Mouse (Mus musculus) hematopoietic stem cell, adult 5-6 weeks (primary cell): ENCODE data around the gene Rnf215. TPM values are rescaled to one million over a fixed set of nuclear protein-coding genes. Genes with fewer than 3 reads are reported as not detected.

ENCODE experiments used
- ATAC-seq, 2 experiments: fragments of 125-278 bp in 1 of 2; replicated peaks in 1 of 2; 2 replicates each; pipeline ENCODE4 v1.8.0; 2016 to 2017; ENCODE audit warnings: inconsistent platforms in 2 of 2, mild to moderate bottlenecking in 2 of 2, moderate number of reproducible peaks in 2 of 2, low read depth in 1 of 2, moderate TSS enrichment in 1 of 2; ENCODE audit not compliant: low FRiP score in 2 of 2, poor library complexity in 2 of 2, severe bottlenecking in 2 of 2, insufficient read depth in 1 of 2, low TSS enrichment in 1 of 2
- total RNA-seq: library from RNA; stranded (forward); fragments of 172-1452, 232-1000 nt; gene quantifications from 2 replicates; pipeline ENCODE4 v1.2.3, GENCODE M21; 2017

Gene Rnf215
- 13.8 and 28.8 TPM in 2 replicates for total RNA-seq

DNA sequence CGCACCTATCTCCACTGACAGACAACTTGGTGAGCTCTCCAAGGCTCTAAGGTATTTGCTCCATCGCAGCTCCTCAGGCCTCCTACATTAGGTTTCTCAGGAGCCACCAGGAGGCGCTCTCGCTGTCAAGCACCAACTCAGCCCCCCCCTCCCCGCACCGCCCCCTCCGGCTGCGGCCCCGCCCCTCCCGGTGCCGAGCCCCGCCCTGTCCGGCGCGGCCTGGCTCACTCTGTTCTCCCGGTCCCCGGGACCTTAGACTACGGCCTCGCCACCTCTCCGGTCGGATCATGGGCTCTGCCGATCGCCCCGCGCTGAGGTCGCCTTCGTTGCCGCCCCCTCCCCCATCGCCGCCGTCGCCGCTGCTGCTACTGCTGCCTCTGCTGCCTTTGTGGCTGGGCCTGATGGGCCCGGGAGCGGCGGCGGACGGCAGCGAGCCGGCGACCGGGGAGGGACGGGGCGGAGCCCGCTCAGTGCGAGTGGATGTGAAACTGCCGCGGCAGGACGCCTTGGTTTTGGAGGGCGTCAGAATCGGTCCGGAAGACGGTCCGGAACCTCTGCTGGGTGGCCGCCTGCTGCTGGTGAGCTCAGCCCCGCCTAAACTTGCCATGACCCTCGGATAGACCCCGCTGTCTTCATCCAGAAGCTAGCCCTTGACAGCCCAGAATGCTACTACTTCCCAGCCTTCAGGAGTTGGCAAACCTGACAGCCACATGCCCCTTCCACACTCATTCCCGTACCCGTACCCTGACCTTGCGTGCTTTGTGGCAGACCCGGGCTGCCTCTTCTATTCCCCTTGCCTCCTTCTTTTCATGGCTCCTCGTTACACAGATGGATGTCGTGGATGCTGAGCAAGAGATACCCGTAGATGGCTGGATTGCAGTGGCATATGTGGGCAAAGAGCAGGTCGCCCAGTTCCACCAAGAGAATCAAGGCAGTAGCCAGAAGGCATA lies at the start of gene Rnf215:
Rnf215 (plus strand) TSS at position 217 of the 950 bp plus-strand sequence.
- peak; percentile 59 to 74 for ATAC-seq

DNA sequence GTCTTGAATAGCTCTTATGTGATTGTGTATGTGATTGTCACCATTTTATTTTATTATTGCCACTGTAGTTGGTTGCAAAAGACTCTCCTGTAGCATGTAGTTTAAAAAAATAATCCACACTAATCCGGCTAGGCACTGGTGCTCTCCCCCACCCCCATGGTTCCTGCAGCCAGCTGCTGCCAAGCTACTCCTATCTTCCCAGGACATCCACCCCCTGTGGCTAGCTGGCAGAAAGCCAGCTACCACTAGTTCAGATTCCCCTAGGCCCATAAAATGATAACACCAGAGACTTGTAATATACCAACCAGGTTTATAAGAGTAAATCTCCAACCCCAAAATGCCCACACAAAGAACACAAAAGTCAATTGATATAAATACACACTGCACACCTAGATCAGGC lies 48.8 kb upstream of the Rnf215 start:
- no peak for ATAC-seq

DNA sequence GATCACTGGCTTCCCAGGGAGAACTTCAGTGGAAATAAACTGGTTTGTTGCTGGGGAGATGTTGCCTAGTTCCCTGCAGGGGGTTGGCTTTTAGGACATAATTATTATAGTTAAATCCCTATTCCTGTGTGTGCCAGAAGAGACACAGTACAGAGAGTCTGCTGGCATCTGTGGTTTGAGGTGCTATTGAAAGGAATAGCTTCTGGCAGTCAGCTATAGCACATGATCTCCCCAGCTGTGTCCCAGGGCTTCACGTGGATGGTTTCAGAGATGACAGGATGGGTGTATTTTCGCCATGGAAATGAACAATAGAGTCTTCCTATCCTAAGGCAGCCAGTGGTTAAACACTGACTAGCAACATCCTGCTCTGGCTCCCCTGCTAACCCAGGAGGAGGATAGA lies 47.7 kb upstream of the Rnf215 start:
- no peak for ATAC-seq

- no peak for ATAC-seq
Measured at GRCm38 (mm10) chr11:4093459-4094377, 41.3 kb upstream of the Rnf215 start.

GRCm38 (mm10) chr11:4094378-4095170 lies 40.4 kb upstream of the Rnf215 start:
- ATAC-seq: peak in 1 of 2 experiments; percentile 40; a peak in 2 of 4 replicates

DNA sequence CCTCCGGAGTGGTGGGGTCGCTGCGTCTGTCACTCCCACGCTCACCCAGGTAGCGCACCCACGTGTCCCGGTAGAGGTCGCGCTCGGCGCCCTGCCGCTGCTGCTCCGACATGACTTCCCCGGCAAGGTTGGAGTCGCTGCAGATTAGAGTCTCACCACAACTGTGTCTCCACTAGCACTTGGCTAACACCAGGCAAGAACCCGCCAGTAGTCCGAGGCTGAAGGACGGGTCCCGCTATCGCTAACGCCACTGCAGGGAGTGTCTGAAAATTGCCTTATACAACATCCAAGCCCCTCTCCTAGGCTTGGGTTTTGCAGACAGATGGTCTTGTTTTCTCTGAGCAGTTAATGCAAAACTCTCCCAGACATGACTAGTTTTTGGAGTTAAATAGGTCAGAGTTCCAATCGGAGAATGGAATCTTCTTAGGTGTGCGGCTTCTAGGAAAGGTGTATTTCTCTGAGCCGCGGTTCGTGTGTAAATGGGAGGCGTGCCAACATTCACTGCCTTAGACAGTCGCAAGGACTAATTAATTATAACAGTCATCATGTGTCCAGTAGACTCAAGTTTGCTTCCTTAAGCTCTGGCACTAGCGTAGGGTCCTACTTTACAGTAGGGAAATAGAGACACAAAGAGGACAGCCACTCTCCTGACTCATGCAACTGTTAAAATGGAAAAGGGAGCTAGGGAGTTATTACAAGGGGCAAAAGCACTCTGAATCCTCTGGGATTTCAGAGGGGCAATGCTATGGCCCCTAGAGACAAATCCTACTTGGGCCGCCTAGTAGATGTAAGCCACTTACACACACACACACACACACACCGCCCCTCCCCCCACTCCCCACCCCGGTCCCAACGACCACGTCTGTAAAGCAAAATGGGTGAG lies 39.6 kb upstream of the Rnf215 start, which contains the start of gene Mtfp1:
Mtfp1 (minus strand) TSS at position 275 of the 883 bp plus-strand sequence.
- peak in 1 of 2 experiments; percentile 14; a peak in 1 of 4 replicates for ATAC-seq

GRCm38 (mm10) chr11:4096054-4096984 lies 38.7 kb upstream of the Rnf215 start:
- ATAC-seq: peak; percentile 82 to 96

- ATAC-seq: no peak
Measured at GRCm38 (mm10) chr11:4097091-4097621, 37.8 kb upstream of the Rnf215 start.

DNA sequence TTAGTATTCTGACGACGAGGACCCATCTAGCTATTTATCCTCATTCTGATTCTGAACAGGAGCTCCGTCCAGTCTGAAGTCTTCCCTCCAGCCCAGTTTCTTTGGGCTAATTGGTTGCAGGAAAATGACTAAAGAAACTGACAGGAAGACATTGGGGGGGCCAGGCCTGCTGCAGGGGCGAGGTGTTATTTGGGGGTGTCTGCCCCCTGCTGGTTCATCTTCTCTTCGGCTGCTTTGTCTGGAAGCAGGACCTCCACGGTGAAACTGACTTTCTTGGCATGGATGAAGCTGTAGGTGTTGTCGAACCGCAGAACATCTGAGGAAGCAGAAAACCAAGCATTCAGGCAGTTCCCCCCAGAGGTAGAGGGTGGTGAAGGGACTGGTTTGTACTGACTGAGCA lies 36.9 kb upstream of the Rnf215 start:
- no peak for ATAC-seq

- ATAC-seq: no peak
Measured at GRCm38 (mm10) chr11:4098816-4099215, 36.2 kb upstream of the Rnf215 start.

DNA sequence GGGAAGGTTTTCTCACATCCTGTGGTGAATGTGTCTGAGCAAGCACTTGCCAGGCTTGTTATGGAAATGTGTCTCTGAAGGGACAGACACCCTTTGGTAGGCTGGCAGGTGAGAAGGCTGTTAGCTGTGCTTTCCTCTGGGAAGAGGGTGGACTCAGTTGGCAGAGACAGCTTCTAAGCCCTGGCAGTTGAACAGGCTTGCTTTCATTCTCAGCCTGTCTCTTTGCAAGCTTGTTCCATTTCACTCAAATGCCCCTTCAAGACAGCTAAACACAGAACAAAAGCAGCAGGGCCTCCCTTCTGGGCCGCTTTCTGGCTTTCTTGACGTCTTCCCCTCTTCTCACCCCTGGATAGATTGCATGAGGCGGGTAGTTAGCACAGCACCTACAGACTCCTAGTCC lies 35.6 kb upstream of the Rnf215 start:
- no peak for ATAC-seq

GRCm38 (mm10) chr11:4101851-4102250 lies 33.2 kb upstream of the Rnf215 start:
- ATAC-seq: 0 out of 4 replicates have a peak, but pooled peaks of 1 of the 2 experiments have one; percentile 7

- ATAC-seq: no peak
Measured at GRCm38 (mm10) chr11:4103522-4103921, 31.5 kb upstream of the Rnf215 start.

- ATAC-seq: no peak
Measured at GRCm38 (mm10) chr11:4104989-4105388, 30.0 kb upstream of the Rnf215 start.

DNA sequence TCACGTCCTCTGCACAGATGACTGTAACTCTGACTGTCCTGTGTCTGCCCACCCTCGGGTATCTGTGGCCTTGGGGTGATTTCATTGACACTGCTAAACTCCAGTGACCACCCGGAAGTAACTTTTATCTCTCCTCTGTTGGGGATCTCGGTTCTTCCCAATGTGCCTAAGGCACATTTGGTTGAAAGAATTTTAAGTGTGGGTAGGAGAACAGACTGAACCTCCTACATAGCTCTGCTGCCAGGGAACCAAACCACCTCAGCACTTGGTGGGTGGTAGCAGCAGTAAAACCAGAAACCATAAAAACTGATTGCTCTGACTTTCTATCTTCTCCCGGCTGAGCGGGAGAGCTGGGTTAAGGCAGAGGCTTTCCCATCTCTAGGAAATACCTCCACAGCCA lies 29.6 kb upstream of the Rnf215 start:
- ATAC-seq: no peak
